Mouse (Mus musculus): ENCODE data around the gene Gm49369. TPM values are rescaled to one million over a fixed set of nuclear protein-coding genes. Genes with fewer than 3 reads are reported as not detected.

Gm49369 gene
- polyA plus RNA-seq, 1 experiment from 2014 or later, result 0.60 TPM

DNA sequence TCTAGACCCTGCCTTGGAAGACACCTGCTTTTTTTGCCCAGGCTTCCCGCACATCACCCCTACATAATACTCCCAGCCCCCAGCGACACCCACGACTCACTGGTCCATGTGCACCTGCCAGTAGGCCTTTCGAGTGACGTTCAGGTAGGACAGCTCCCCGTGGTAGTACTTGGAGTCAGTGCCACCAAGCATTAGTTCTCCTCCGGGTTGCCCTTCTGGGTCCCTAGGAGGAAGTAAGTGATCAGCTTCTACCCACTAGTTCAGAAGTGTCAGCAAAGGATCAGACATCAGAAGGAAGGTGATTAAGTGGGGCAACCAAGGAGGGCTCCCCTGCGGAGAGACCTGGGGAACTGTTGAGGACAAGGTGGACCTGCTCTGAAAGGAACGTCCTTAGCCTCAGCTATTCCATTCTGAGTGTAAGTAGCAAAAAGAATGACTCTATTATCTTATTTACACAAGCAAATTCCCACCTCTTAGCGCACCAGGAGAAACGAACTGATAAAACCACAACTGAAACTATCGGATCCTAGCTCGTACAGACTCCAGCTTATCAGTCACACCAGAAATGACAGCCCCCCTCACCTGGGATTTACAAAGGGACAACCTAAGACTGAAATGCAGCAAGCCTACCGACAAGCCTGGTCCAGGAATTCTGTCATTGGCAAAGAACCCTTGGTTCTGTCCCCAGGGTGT, 5.1 kb downstream of the Gm49369 start:
- Histone ChIP-seq H3K4me2 (no peak overlapping the region), H3K4me3 (replicated peaks) (no peak overlapping the region), H3K27ac (no peak overlapping the region), H3K4me1 (peaks cover 1% of the 10 kb centered on the region), H3K36me3 (replicated peaks) (peaks cover 66% of the 10 kb centered on the region), H3K9ac (no peak overlapping the region), H3K9me3 (no peaks in the 10 kb centered on the region), H3K27me3 (peaks cover 21% of the 10 kb centered on the region)
- ATAC-seq (ENCODE audit: low FRiP score), result no peak
- WGBS, result 91% methylated on average over 14 of the region's 14 CpGs

DNA sequence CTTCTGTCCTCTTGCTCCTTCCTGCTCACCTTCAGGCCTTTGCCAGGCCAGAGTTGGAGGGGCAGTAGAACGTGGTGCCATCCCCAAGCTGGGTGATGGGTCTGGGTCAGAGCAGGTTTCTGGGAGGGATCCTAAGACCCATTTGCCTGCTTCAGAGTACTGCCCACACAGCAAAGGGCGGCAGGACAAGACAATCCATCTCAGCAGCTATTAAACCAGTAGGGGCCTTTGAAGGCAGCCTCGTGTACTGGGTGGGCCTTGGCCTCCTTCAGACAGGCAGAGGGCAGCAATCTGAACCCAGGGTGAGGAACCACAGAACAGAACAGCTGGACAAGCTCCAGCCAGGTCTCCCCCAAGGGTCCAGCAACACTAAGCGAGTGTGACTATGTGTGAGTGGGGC, 6.4 kb downstream of the Gm49369 start:
- no peak overlapping the region for H3K27ac ChIP-seq
- no peaks in the 10 kb centered on the region for H3K9me3 ChIP-seq
- peaks cover 53% of the 10 kb centered on the region for H3K36me3 ChIP-seq (replicated peaks)
- WGBS, result 87% methylated on average over 4 of the region's 4 CpGs
- no peak overlapping the region for H3K9ac ChIP-seq
- H3K4me2 ChIP-seq, result no peak overlapping the region
- ATAC-seq (ENCODE audit: low FRiP score), result no peak
- peaks cover 13% of the 10 kb centered on the region for H3K4me1 ChIP-seq
- H3K4me3 ChIP-seq (replicated peaks), result no peak overlapping the region
- peaks cover 34% of the 10 kb centered on the region for H3K27me3 ChIP-seq

DNA sequence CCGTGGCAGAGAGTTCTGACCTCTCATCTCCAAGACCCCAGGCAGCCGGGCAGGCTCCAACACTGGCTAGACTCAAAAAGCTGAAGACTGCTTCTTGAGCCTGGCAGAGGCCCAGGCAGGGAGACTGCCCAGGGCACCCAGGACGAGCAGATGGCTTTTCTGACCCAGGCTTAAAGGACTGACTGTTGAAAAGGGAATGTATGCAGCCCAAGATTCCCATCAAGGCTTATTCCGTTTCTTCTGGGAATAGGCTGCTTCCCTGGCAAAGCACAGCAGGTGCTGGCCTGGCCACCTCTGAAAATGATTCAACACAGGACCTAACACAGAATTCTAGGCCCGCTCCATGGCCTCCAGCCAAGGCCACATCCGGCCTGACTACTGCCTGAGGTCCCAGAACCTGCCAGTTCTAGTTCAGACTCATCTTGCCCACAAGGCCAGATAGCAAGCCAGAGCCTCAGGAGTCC, 7.2 kb downstream of the Gm49369 start:
- 79% methylated on average over 6 of the region's 6 CpGs for WGBS
- no peak overlapping the region for H3K27ac ChIP-seq
- H3K9me3 ChIP-seq, result no peaks in the 10 kb centered on the region
- ATAC-seq (ENCODE audit: low FRiP score), result no peak
- H3K27me3 ChIP-seq, result peaks cover 42% of the 10 kb centered on the region
- H3K4me1 ChIP-seq, result peaks cover 13% of the 10 kb centered on the region
- H3K36me3 ChIP-seq (replicated peaks), result peaks cover 45% of the 10 kb centered on the region
- no peak overlapping the region for H3K9ac ChIP-seq
- no peak overlapping the region for H3K4me2 ChIP-seq
- H3K4me3 ChIP-seq (replicated peaks), result no peak overlapping the region

DNA sequence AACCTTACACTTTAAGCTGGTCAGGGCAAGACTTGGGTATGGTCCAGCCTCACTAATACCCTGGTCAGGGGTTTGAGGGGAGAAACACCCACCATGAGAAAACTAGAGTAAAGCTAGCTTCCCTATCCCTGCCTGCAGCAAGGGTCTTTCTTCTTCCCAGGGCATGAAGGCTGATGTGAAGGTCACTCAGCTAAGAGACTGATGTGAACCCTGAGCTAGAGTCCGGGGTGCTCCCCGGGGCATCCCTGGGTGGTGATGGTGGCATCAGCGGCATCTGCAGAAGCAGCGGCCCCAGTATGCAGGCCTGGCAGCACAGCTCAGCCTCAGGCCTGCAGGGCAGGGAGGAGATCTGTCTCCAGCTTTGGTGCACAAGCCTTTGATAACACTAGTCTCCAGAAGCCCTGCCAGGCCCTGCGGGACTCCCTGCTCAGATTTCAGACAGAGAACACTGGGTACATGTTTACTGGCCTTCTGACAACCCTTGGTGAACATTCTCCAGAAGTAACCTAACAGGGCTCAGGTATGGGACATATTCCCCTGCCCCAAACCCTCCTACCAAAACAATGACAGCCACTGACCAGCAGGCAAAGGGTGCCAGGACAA, 8.0 kb downstream of the Gm49369 start:
- Histone ChIP-seq H3K4me2 (no peak overlapping the region), H3K27ac (no peak overlapping the region), H3K36me3 (replicated peaks) (peaks cover 38% of the 10 kb centered on the region), H3K4me3 (replicated peaks) (no peak overlapping the region), H3K4me1 (peaks cover 13% of the 10 kb centered on the region), H3K9ac (no peak overlapping the region), H3K27me3 (peaks cover 50% of the 10 kb centered on the region), H3K9me3 (no peaks in the 10 kb centered on the region)
- no peak for ATAC-seq (ENCODE audit: low FRiP score)
- 95% methylated on average over 5 of the region's 5 CpGs for WGBS

DNA sequence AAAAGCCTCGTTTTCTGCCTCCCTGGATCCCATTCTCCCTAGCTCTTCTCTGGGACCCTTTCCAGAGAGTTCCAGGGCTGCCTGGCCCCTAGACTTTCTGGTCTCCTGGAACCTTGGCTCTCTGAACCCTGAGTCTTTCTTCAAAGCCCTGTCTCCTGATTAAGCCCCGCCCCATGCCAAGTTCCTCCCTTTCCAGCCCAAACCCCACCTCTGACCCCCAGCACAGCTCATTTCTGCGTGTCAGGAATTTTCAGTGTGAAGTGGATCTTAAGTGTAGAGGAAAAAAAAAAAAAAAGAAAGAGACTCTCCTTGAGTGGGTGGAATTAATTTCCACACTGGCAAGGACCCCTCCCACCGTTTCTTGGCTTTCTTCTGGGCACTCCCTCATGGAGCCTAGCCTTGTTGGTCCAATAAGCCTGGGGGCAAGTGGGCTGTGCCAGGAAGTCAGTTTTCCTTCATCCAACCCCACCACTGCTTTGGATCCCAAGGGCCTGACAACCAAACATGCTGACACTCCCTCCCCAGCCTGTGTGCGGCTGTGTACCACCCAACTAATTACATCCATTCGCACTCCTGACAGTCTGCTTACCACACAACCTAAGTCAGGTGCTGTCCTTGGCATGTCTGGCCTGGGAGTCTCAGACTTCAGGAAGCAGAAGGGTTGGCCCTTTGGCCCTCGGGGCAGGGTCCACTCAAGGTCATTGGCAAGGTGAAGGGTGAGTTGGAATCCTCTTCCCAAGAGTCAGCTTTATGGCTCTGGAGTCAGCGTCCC, 8.6 kb downstream of the Gm49369 start, which contains the start of gene Ifitm10:
TSS of gene Ifitm10 (minus strand) at position 113 of the 772 bp plus-strand sequence.
- H3K4me3 ChIP-seq (replicated peaks), result no peak within 1 kb of the TSS
- H3K27me3 ChIP-seq, result peaks cover 55% of the 10 kb centered on the region
- peaks cover 31% of the 10 kb centered on the region for H3K36me3 ChIP-seq (replicated peaks)
- H3K9me3 ChIP-seq, result no peaks in the 10 kb centered on the region
- H3K4me2 ChIP-seq, result peak within 1 kb of the TSS; percentile 56; the same call in 1 of the 2 replicates
- WGBS, result 69% methylated on average over 8 of the region's 8 CpGs
- no peak within 1 kb of the TSS for H3K27ac ChIP-seq
- no peak for ATAC-seq (ENCODE audit: low FRiP score)
- H3K9ac ChIP-seq, result no peak within 1 kb of the TSS
- H3K4me1 ChIP-seq, result peaks cover 13% of the 10 kb centered on the region

DNA sequence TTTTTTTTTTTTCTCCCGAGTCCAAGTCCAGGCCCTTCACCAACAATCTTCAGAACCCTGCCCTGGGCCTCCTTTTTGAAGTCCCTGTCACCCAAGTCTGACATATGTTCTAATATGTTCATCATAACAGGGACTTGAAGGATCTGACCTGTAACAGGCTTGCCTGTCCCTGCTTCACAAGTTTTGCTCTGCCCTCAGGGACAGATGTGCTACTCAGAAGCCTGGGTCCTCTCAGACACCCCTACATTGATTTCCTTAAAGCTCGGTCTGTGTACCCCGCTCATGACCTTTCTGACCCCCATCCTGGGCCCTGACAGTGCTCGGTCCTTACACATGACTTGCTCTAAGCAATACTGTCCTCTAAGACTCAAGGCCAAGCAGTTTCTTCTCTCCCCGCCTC, 9.4 kb downstream of the Gm49369 start:
- no peak overlapping the region for H3K27ac ChIP-seq
- 74% methylated on average over 5 of the region's 5 CpGs for WGBS
- H3K36me3 ChIP-seq (replicated peaks), result peaks cover 23% of the 10 kb centered on the region
- H3K4me2 ChIP-seq, result no peak overlapping the region
- H3K4me3 ChIP-seq (replicated peaks), result no peak overlapping the region
- no peaks in the 10 kb centered on the region for H3K9me3 ChIP-seq
- no peak overlapping the region for H3K9ac ChIP-seq
- peaks cover 63% of the 10 kb centered on the region for H3K27me3 ChIP-seq
- peaks cover 13% of the 10 kb centered on the region for H3K4me1 ChIP-seq
- ATAC-seq (ENCODE audit: low FRiP score), result no peak

DNA sequence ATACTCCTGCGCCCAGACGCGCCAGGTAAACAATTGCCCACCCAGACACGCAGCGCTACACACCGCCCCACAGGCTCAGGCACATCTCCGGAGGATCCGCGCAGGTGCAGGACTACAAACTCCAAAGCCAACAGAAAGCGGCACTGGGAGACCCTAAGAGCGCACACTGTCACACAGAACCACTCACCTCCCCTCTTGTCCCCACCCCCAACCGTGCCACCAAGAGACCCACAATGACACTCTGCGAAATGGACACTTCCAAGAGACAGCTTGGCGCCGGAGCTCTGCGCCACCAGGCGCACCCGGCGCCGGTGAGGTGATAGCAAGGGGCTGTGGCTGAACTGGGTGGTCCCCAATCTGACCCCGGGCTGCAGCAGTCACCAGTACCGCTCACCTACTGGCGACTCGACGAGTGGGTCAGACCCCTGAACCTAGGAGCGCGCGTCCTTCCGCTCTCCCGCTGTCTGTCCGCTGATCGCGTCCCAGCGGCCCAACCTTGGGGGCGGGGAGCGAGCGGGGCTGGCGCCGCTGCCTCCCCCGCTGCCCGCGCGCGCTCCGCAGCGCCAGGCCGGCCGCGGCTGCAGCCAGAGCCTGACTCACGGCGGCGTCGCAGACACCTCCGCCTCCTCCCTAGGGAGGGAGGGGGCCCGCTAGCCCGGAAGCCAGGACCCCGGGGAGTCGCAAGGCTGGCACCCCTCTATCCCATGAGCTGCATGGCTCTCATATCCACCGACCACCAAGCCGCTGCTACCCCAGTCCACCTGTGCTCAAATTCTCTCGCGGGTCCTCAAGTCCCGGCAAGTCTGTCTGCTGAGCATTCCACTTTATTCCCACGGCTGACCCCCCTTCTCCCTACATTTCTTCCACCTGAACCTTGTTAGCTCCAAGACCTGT, 10.5 kb downstream of the Gm49369 start:
- Histone ChIP-seq H3K36me3 (replicated peaks) (peaks cover 14% of the 10 kb centered on the region), H3K27me3 (peaks cover 65% of the 10 kb centered on the region), H3K9me3 (no peaks in the 10 kb centered on the region), H3K4me2 (peak overlapping the region; percentile 56), H3K4me3 (replicated peaks) (peak overlapping the region; percentile 31), H3K9ac (0 out of 2 replicates have a peak overlapping the region, but pooled peaks have one; percentile 29), H3K27ac (no peak overlapping the region), H3K4me1 (peaks cover 13% of the 10 kb centered on the region)
- ATAC-seq (ENCODE audit: low FRiP score), result no peak
- WGBS, result 2% methylated on average over 62 of the region's 64 CpGs

DNA sequence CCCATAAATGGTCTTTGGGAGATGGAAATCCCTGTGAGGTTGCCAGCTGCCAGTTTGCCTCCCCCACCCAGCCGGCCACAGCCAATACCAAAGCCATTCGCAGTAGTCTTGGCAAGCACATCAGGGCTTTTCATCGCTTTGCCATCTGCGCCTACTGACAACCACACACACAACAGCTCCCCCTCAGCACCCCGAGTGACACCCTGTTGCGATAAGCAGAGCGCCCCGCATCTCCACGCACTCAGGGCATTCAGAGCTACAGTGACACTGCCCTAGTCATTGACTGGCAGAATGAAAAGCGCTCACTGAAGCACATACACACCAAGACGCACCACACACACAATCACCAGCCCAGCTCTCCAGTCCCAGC, 11.1 kb downstream of the Gm49369 start:
- ATAC-seq (ENCODE audit: low FRiP score), result no peak
- WGBS, result 25% methylated on average over 11 of the region's 11 CpGs
- no peaks in the 10 kb centered on the region for H3K9me3 ChIP-seq
- no peak overlapping the region for H3K27ac ChIP-seq
- H3K4me1 ChIP-seq, result peaks cover 13% of the 10 kb centered on the region
- peaks cover 8% of the 10 kb centered on the region for H3K36me3 ChIP-seq (replicated peaks)
- peak overlapping the region; percentile 56 for H3K4me2 ChIP-seq
- peaks cover 65% of the 10 kb centered on the region for H3K27me3 ChIP-seq
- peak overlapping the region; percentile 31 for H3K4me3 ChIP-seq (replicated peaks)
- 0 out of 2 replicates have a peak overlapping the region, but pooled peaks have one; percentile 29 for H3K9ac ChIP-seq

DNA sequence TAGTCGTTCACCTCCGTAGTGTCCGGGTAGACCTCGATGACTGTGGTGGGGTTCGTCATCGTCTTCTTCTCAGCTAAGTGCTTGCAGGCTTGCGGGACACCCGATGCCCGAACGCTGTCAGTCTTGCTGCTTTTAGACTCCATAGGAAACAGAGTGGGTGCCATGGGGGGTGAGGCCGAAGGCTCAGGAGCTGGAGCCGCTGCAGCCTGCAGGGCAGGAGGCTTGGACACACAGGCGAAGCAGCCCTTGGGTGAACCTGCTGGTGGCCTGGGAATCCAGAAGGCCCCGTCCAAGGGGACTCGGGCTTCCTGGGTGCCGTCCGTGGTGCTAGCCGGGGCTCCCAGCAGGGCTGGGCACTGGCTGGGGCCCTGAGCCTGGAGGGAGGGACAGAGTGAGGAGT, 11.5 kb downstream of the Gm49369 start:
- Histone ChIP-seq H3K4me2 (no peak overlapping the region), H3K4me1 (peaks cover 13% of the 10 kb centered on the region), H3K36me3 (replicated peaks) (peaks cover 3% of the 10 kb centered on the region), H3K9ac (no peak overlapping the region), H3K9me3 (no peaks in the 10 kb centered on the region), H3K4me3 (replicated peaks) (no peak overlapping the region), H3K27ac (no peak overlapping the region), H3K27me3 (peaks cover 65% of the 10 kb centered on the region)
- ATAC-seq (ENCODE audit: low FRiP score), result no peak
- WGBS, result 85% methylated on average over 18 of the region's 18 CpGs

DNA sequence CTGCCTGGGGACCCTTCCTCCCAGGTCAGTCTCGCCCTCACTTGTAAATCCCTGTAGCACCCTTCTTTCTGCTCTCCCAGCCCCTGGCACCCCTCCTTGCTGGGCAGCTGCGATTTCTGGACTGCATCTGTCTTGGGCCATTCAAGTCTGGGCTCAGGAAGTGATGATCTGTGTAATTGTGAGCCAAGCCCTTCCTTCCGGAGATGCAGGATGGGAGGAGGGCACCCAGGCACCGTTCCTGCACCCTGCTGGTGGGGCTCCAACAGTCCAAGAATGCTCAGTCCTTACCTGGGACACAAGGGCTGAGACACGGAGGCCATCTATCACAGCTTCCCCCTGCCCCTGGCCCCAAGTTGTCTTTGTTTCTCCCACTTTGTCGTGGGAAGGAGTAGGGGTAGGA, 12.6 kb downstream of the Gm49369 start:
- no peaks in the 10 kb centered on the region for H3K9me3 ChIP-seq
- H3K4me3 ChIP-seq (replicated peaks), result no peak overlapping the region
- ATAC-seq (ENCODE audit: low FRiP score), result no peak
- no peaks in the 10 kb centered on the region; the same call in none of the 2 replicates for H3K36me3 ChIP-seq (replicated peaks)
- H3K9ac ChIP-seq, result no peak overlapping the region
- 77% methylated on average over 6 of the region's 6 CpGs for WGBS
- H3K27ac ChIP-seq, result no peak overlapping the region
- H3K4me2 ChIP-seq, result no peak overlapping the region
- peaks cover 13% of the 10 kb centered on the region for H3K4me1 ChIP-seq
- peaks cover 65% of the 10 kb centered on the region for H3K27me3 ChIP-seq

DNA sequence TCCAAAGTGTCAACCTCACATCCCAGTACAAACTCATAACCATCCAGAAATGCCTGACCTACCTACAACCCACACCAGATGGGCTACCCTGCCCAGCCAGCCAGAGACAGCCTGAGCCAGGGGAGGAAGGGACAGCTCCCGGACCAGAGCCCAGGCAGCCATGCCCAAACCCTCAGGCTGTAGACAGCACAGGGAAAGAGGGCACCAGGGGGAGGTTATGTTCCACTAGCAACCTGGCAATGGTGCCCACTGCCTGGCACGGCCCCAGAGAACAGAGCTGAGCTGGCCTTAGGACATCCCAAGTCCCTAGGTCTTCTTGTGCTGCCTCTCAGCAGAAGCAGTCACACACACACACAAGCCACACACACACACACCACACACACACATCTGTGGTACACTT, 13.6 kb downstream of the Gm49369 start:
- Histone ChIP-seq H3K27me3 (peaks cover 58% of the 10 kb centered on the region), H3K9me3 (no peaks in the 10 kb centered on the region), H3K4me2 (no peak overlapping the region), H3K4me3 (replicated peaks) (no peak overlapping the region), H3K4me1 (peaks cover 13% of the 10 kb centered on the region), H3K27ac (no peak overlapping the region), H3K9ac (no peak overlapping the region), H3K36me3 (replicated peaks) (no peaks in the 10 kb centered on the region)
- ATAC-seq (ENCODE audit: low FRiP score), result no peak
- WGBS, result 83% methylated on average over 2 of the region's 2 CpGs

Measured in forebrain, embryonic 12.5 days (tissue).